In genomic region chr5:124860013-124860412, GRCm38 (mm10) we compare ENCODE assay signal across 8 mouse cellular contexts. TPM values are rescaled to one million over a fixed set of nuclear protein-coding genes. Genes with fewer than 3 reads are reported as not detected.
DNase-seq lines count a peak whose midpoint lies in the region; ATAC-seq and TF ChIP-seq lines count a peak whose summit lies in the region.

No protein-coding gene starts in this region.

- 0 out of 2 replicates have a peak, but pooled peaks cover 7% of the 10 kb centered on the region for H3K4me1 ChIP-seq in lung, postnatal 0 days (ENCODE audit: insufficient read depth, low read depth, low read length)
- peaks cover 26% of the 10 kb centered on the region for H3K4me1 ChIP-seq in hindbrain, embryonic 14.5 days (replicated peaks; ENCODE audit: control insufficient read depth, insufficient read depth, low read length)
- H3K4me1 ChIP-seq in kidney, embryonic 14.5 days (ENCODE audit: control insufficient read depth, insufficient read depth, low read length), result peaks cover 11% of the 10 kb centered on the region

- ATAC-seq in cerebellum, adult (ENCODE audit: insufficient number of reproducible peaks, low FRiP score, low TSS enrichment), result no peak
- ATAC-seq in lung, postnatal 0 days, result no peak
- no peak for ATAC-seq in hindbrain, embryonic 14.5 days (ENCODE audit: low FRiP score)
- no peak for ATAC-seq in kidney, embryonic 14.5 days (ENCODE audit: low FRiP score, low TSS enrichment)

- no peak overlapping the region for H3K9ac ChIP-seq in lung, postnatal 0 days (replicated peaks; ENCODE audit: low read depth)
- 0 out of 2 replicates have a peak overlapping the region, but pooled peaks have one; percentile 24 for H3K9ac ChIP-seq in hindbrain, embryonic 14.5 days
- no peak overlapping the region for H3K9ac ChIP-seq in kidney, embryonic 14.5 days (ENCODE audit: low read depth, low read length)

- DNase-seq in cerebellum, adult 11-12 months, result peak; percentile 55
- peak; percentile 58 for DNase-seq in lung, postnatal 0 days (ENCODE audit: low spot score)
- no peak for DNase-seq in lung, adult 18-20 months
- no peak for DNase-seq in hindbrain, embryonic 14.5 days (ENCODE audit: low spot score)
- peak; percentile 51 for DNase-seq in splenic B cell, adult 2 months (ENCODE audit: low read depth, low spot score)
- no peak for DNase-seq in urinary bladder, postnatal 36 days (ENCODE audit: low spot score in 2 of 2)

- H3K27ac ChIP-seq in lung, postnatal 0 days (ENCODE audit: low read length), result no peak overlapping the region
- no peak overlapping the region for H3K27ac ChIP-seq in hindbrain, embryonic 14.5 days
- no peak overlapping the region for H3K27ac ChIP-seq in kidney, embryonic 14.5 days (ENCODE audit: low read depth, low read length)

- H3K4me3 ChIP-seq in lung, postnatal 0 days (ENCODE audit: low read depth, low read length), result no peak overlapping the region
- peak overlapping the region; percentile 96 for H3K4me3 ChIP-seq in hindbrain, embryonic 14.5 days (replicated peaks; ENCODE audit: low read length)
- H3K4me3 ChIP-seq in kidney, embryonic 14.5 days (ENCODE audit: low read length), result no peak overlapping the region

- WGBS in lung, postnatal 0 days, result 25% methylated on average over 5 of the region's 5 CpGs
- 12% methylated on average over 5 of the region's 5 CpGs for WGBS in hindbrain, embryonic 14.5 days
- WGBS in kidney, embryonic 14.5 days, result 8% methylated on average over 5 of the region's 5 CpGs

- H3K4me2 ChIP-seq in lung, postnatal 0 days (replicated peaks; ENCODE audit: low read depth, low read length), result no peak overlapping the region
- H3K4me2 ChIP-seq in hindbrain, embryonic 14.5 days (replicated peaks), result peak overlapping the region; percentile 72
- no peak overlapping the region for H3K4me2 ChIP-seq in kidney, embryonic 14.5 days (replicated peaks; ENCODE audit: low read depth, low read length)

- peaks cover 12% of the 10 kb centered on the region for H3K27me3 ChIP-seq in lung, postnatal 0 days (replicated peaks; ENCODE audit: insufficient read depth, low read length)
- H3K27me3 ChIP-seq in hindbrain, embryonic 14.5 days (ENCODE audit: control insufficient read depth, insufficient read depth, low read length), result 0 out of 2 replicates have a peak, but pooled peaks cover 3% of the 10 kb centered on the region
- no peaks in the 10 kb centered on the region; the same call in 1 of the 2 replicates for H3K27me3 ChIP-seq in splenic B cell, adult 2 months (ENCODE audit: control insufficient read depth, insufficient read depth, low read length, poor library complexity, severe bottlenecking)
- peaks cover 10% of the 10 kb centered on the region for H3K27me3 ChIP-seq in kidney, embryonic 14.5 days (ENCODE audit: control insufficient read depth, insufficient read depth, low read length)

- peak; percentile 78 for TF ChIP-seq CTCF in lung, postnatal 0 days (IDR thresholded peaks at IDR 0.05)

- no peak for TF ChIP-seq EP300 in lung, postnatal 0 days (IDR thresholded peaks at IDR 0.05)

- H3K9me3 ChIP-seq in lung, postnatal 0 days (ENCODE audit: low read length), result no peaks in the 10 kb centered on the region
- no peaks in the 10 kb centered on the region for H3K9me3 ChIP-seq in hindbrain, embryonic 14.5 days (ENCODE audit: control insufficient read depth, low read length)
- no peaks in the 10 kb centered on the region for H3K9me3 ChIP-seq in kidney, embryonic 14.5 days (ENCODE audit: control insufficient read depth, low read length)

- no peaks in the 10 kb centered on the region for H3K36me3 ChIP-seq in lung, postnatal 0 days (ENCODE audit: insufficient read depth, low read length)
- no peaks in the 10 kb centered on the region for H3K36me3 ChIP-seq in hindbrain, embryonic 14.5 days (replicated peaks; ENCODE audit: control insufficient read depth, insufficient read depth)
- H3K36me3 ChIP-seq in splenic B cell, adult 2 months (ENCODE audit: control insufficient read depth, insufficient read depth, low read length, poor library complexity, severe bottlenecking), result no peaks in the 10 kb centered on the region
- peaks cover 4% of the 10 kb centered on the region; the same call in 1 of the 2 replicates for H3K36me3 ChIP-seq in kidney, embryonic 14.5 days (ENCODE audit: control insufficient read depth, insufficient read depth, low read length)

RNA-seq across cellular contexts. Expression of gene Ccdc92, which starts 2.2 kb away (rescaled TPM):
- polyA plus RNA-seq in lung, postnatal 0 days (2015; fragmentation: Nextera tagmentation; extraction: Ambion mirVana), result 9.8 and 10.7 TPM in 2 replicates
- 39.4 and 45.2 TPM in 2 replicates for polyA plus RNA-seq in hindbrain, embryonic 14.5 days (2014; fragmentation: Nextera tagmentation; extraction: Ambion mirVana)
- 7.1 and 9.5 TPM in 2 replicates for polyA plus RNA-seq in kidney, embryonic 14.5 days (2014; fragmentation: Nextera tagmentation; extraction: Ambion mirVana)

RNA-seq across cellular contexts. Expression of gene Zfp664, which starts 2.5 kb away (rescaled TPM):
- 79.5 and 90.5 TPM in 2 replicates for polyA plus RNA-seq in lung, postnatal 0 days (2015; fragmentation: Nextera tagmentation; extraction: Ambion mirVana)
- polyA plus RNA-seq in hindbrain, embryonic 14.5 days (2014; fragmentation: Nextera tagmentation; extraction: Ambion mirVana), result 76.3 and 76.8 TPM in 2 replicates
- 108 and 129 TPM in 2 replicates for polyA plus RNA-seq in kidney, embryonic 14.5 days (2014; fragmentation: Nextera tagmentation; extraction: Ambion mirVana)

Comparison
In these comparisons a context has a peak if more than half of its experiments do, and no peak if none do; other contexts are left out.
1. DNase-seq: peak in cerebellum, adult 11-12 months (single experiment), lung, postnatal 0 days (single experiment) and splenic B cell, adult 2 months (single experiment); none in lung, adult 18-20 months (0 of 2), hindbrain, embryonic 14.5 days (single experiment) and urinary bladder, postnatal 36 days (0 of 2).